Mouse (Mus musculus) myocyte (in vitro differentiated cells): Measurements from ENCODE around the gene Pop4.

ENCODE experiments used
- E2F4 ChIP-seq: IDR thresholded peaks from one replicate; pipeline ENCODE4 v1.6.1; 2011; ENCODE audit warnings: mild to moderate bottlenecking, control low read depth, moderate library complexity; ENCODE audit not compliant: insufficient read depth
- MAX ChIP-seq: IDR thresholded peaks from one replicate; pipeline ENCODE4 v1.6.1; 2011; ENCODE audit warnings: low read depth, mild to moderate bottlenecking, control low read depth
- MYOD1 ChIP-seq, 3 experiments: IDR thresholded peaks; one replicate each; pipeline ENCODE4 v1.6.1; 2011; ENCODE audit warnings: control low read depth in 2 of 3, low read depth in 2 of 3, mild to moderate bottlenecking in 2 of 3, moderate library complexity in 1 of 3; ENCODE audit not compliant: insufficient read length in 2 of 3, control insufficient read depth in 1 of 3
- POLR2A ChIP-seq: IDR thresholded peaks from one replicate; pipeline ENCODE4 v1.6.1; 2011; ENCODE audit warnings: low read depth, mild to moderate bottlenecking, control low read depth, moderate library complexity; ENCODE audit not compliant: insufficient read length
- TCF3 ChIP-seq: IDR thresholded peaks from one replicate; pipeline ENCODE4 v1.6.1; 2011; ENCODE audit warnings: low read depth, control low read depth; ENCODE audit not compliant: insufficient read length

GRCm38 (mm10) chr7:38226226-38226625 is 45.0 kb downstream of the Pop4 start:
- TF ChIP-seq TCF3 (no peak), POLR2A (no peak), E2F4 (no peak), MYOD1 (IDR thresholded peaks at IDR 0.05; ENCODE audit: control insufficient read depth in 1 of 3, insufficient read length in 2 of 3, low read depth in 2 of 3) (no peak), MAX (no peak)
